Mouse (Mus musculus): ENCODE measurements at regions not wholly inside any gene's neighbourhood (a gene's known extent, or its start where the extent isn't known, plus 50 kb on each side); places are given as distances from the start of the nearest gene placed in this dataset.

DNA sequence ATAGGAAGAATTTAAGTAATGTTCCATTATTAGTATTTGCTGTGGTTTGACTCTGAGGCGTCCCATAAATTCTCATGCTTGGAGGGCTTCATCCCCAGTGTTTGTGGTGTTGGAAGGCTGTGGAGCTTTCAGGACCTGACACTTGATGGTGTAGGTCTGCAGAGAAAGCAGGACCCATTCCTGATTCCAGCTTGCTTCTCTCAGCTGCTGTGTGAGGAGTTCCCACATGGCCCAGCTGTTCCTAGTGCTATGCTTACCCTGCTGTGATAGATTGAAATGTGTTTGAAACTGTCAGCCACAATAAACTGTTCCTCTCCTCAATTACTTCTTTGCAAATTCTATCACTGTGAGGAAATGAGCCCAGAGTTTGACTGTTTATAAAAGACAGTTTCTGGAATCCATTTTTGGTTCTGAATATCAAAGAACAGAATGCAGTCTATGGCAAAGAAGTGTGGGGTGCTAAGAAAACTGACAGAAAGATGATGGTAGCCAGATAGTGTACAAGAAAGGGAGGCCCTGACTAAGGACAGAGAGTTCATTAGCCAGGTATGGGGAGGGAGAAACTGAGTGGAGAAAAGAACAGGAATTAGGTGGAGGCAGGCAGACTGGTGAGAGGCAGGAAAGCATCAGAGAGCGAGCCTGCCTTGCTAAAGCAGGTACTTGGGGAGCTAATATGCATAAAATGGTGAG is 283.2 kb upstream of the Celf2 start:
- Histone ChIP-seq H3K4me1 (ENCODE audit: control insufficient read depth, insufficient read depth, low read length) (no peaks in the 10 kb centered on the region), H3K9me3 (ENCODE audit: control insufficient read depth, low read length) (no peaks in the 10 kb centered on the region), H3K27ac (replicated peaks; ENCODE audit: low read depth, low read length) (no peak overlapping the region), H3K27me3 (ENCODE audit: control insufficient read depth, insufficient read depth, low read length) (no peaks in the 10 kb centered on the region), H3K4me2 (replicated peaks; ENCODE audit: low read depth, low read length, severe bottlenecking) (no peak overlapping the region), H3K9ac (ENCODE audit: low read depth, low read length, severe bottlenecking) (no peak overlapping the region), H3K4me3 (replicated peaks; ENCODE audit: low read length) (no peak overlapping the region), H3K36me3 (ENCODE audit: control insufficient read depth, insufficient read depth, low read length) (no peaks in the 10 kb centered on the region)
- DNase-seq (ENCODE audit: low spot score) = no peak
- 78% methylated on average over 2 of the region's 2 CpGs for WGBS
- ATAC-seq (ENCODE audit: low FRiP score, low read depth) = no peak
- TF ChIP-seq POLR2A (IDR thresholded peaks at IDR 0.05; ENCODE audit: borderline replicate concordance, extremely low read depth, insufficient read depth, insufficient read length) = no peak

DNA sequence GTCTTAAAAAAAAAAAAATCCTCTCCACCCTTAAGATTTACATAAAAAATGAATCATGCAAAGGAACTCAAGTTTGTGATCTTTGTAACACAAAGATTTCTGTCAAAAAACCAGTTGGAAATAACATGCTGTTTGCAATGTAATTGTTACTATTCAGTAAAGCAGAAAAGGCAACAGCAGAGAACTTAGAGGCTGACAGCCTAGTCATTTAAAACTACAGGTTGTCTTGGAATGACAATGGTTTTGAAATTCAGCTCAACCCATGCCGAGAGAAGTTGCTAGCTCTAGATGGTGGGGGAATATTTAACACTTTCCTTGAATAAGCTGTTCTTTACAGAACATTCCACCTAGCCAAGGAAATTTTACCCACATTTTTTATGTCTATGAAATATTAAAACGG is 269.2 kb upstream of the Celf2 start:
- H3K36me3 ChIP-seq (ENCODE audit: control insufficient read depth, insufficient read depth, low read length) = no peaks in the 10 kb centered on the region
- ATAC-seq (ENCODE audit: low FRiP score, low read depth) = no peak
- H3K27me3 ChIP-seq (ENCODE audit: control insufficient read depth, insufficient read depth, low read length) = no peaks in the 10 kb centered on the region
- H3K4me1 ChIP-seq (ENCODE audit: control insufficient read depth, insufficient read depth, low read length) = no peaks in the 10 kb centered on the region
- H3K27ac ChIP-seq (replicated peaks; ENCODE audit: low read depth, low read length) = no peak overlapping the region
- H3K9ac ChIP-seq (ENCODE audit: low read depth, low read length, severe bottlenecking) = no peak overlapping the region
- DNase-seq (ENCODE audit: low spot score) = no peak
- no peak overlapping the region for H3K4me3 ChIP-seq (replicated peaks; ENCODE audit: low read length)
- H3K4me2 ChIP-seq (replicated peaks; ENCODE audit: low read depth, low read length, severe bottlenecking) = no peak overlapping the region
- no peaks in the 10 kb centered on the region for H3K9me3 ChIP-seq (ENCODE audit: control insufficient read depth, low read length)
- no peak for TF ChIP-seq POLR2A (IDR thresholded peaks at IDR 0.05; ENCODE audit: borderline replicate concordance, extremely low read depth, insufficient read depth, insufficient read length)
- 56% methylated on average over 2 of the region's 2 CpGs for WGBS

- no peak overlapping the region for H3K4me3 ChIP-seq (replicated peaks; ENCODE audit: low read length)
- ATAC-seq (ENCODE audit: low FRiP score, low read depth) (no peak), DNase-seq (ENCODE audit: low spot score) (no peak)
- WGBS = 61% methylated on average over 8 of the region's 8 CpGs
- no peak overlapping the region for H3K27ac ChIP-seq (replicated peaks; ENCODE audit: low read depth, low read length)
- H3K9me3 ChIP-seq (ENCODE audit: control insufficient read depth, low read length) = no peaks in the 10 kb centered on the region
- H3K36me3 ChIP-seq (ENCODE audit: control insufficient read depth, insufficient read depth, low read length) = no peaks in the 10 kb centered on the region
- no peaks in the 10 kb centered on the region for H3K4me1 ChIP-seq (ENCODE audit: control insufficient read depth, insufficient read depth, low read length)
- no peaks in the 10 kb centered on the region for H3K27me3 ChIP-seq (ENCODE audit: control insufficient read depth, insufficient read depth, low read length)
- no peak for TF ChIP-seq POLR2A (IDR thresholded peaks at IDR 0.05; ENCODE audit: borderline replicate concordance, extremely low read depth, insufficient read depth, insufficient read length)
- no peak overlapping the region for H3K9ac ChIP-seq (ENCODE audit: low read depth, low read length, severe bottlenecking)
- no peak overlapping the region for H3K4me2 ChIP-seq (replicated peaks; ENCODE audit: low read depth, low read length, severe bottlenecking)
Observed at GRCm38 (mm10) chr2:7734097-7734730, 224.9 kb upstream of the Celf2 start.

DNA sequence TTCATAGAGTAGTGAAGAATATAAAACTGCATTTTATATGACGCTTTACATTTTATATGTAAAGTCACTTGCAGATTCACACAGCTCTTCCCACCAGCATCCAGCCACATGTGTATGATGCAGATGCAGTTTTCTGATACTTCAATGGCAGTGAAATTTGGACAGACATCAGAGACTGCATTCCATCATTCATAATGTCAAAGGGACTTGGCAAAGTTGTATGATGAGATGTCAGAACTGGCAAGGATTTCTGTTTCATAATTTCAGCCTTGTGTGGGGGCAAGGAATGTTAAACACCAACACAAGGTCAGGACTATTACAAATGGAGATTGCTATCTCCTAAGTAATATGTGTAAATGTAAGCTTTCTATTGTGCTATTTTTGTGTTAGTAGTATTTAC is 221.6 kb upstream of the Celf2 start:
- peak; percentile 9 for DNase-seq (ENCODE audit: low spot score)
- Histone ChIP-seq H3K9ac (ENCODE audit: low read depth, low read length, severe bottlenecking) (no peak overlapping the region), H3K9me3 (ENCODE audit: control insufficient read depth, low read length) (no peaks in the 10 kb centered on the region), H3K27ac (replicated peaks; ENCODE audit: low read depth, low read length) (no peak overlapping the region), H3K4me3 (replicated peaks; ENCODE audit: low read length) (no peak overlapping the region), H3K36me3 (ENCODE audit: control insufficient read depth, insufficient read depth, low read length) (no peaks in the 10 kb centered on the region), H3K27me3 (ENCODE audit: control insufficient read depth, insufficient read depth, low read length) (no peaks in the 10 kb centered on the region), H3K4me2 (replicated peaks; ENCODE audit: low read depth, low read length, severe bottlenecking) (no peak overlapping the region), H3K4me1 (ENCODE audit: control insufficient read depth, insufficient read depth, low read length) (no peaks in the 10 kb centered on the region)
- no peak for TF ChIP-seq POLR2A (IDR thresholded peaks at IDR 0.05; ENCODE audit: borderline replicate concordance, extremely low read depth, insufficient read depth, insufficient read length)
- 72% methylated on average over 1 of the region's 1 CpGs for WGBS
- ATAC-seq (ENCODE audit: low FRiP score, low read depth) = no peak

DNA sequence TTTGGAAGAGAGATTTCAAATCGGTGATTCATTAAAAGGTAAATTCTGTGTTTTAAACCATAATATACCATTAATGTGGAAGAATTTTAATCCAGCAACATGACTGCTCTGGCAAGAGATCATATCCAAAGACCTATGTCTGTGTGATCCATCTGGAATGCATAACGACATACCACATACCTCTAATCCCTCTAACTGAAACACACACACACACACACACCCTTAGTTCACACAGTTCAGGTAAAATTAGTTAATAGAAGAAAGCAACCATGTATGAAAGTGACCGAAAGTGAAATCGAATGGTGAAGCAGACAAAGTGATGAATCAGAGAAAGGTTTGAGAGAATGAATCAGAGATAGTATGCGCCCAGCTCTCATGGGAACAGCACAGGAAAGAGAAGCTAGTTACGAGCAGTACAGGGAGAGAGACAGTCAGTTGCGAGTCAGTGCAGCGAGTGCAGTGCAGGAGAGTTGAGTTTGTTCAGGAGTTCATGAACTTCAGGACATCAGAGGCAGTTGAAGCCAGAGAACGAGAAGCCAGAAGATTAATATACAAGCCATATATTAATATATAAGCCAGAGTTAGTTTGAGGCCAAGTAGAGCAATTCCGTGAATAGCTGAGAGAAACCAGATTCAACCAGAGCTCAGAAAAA is 213.0 kb upstream of the Celf2 start:
- H3K4me1 ChIP-seq (ENCODE audit: control insufficient read depth, insufficient read depth, low read length) = no peaks in the 10 kb centered on the region
- no peak overlapping the region for H3K9ac ChIP-seq (ENCODE audit: low read depth, low read length, severe bottlenecking)
- H3K36me3 ChIP-seq (ENCODE audit: control insufficient read depth, insufficient read depth, low read length) = no peaks in the 10 kb centered on the region
- WGBS = 79% methylated on average over 10 of the region's 10 CpGs
- ATAC-seq (ENCODE audit: low FRiP score, low read depth) = no peak
- no peak for DNase-seq (ENCODE audit: low spot score)
- no peak overlapping the region for H3K27ac ChIP-seq (replicated peaks; ENCODE audit: low read depth, low read length)
- H3K9me3 ChIP-seq (ENCODE audit: control insufficient read depth, low read length) = no peaks in the 10 kb centered on the region
- H3K27me3 ChIP-seq (ENCODE audit: control insufficient read depth, insufficient read depth, low read length) = no peaks in the 10 kb centered on the region
- H3K4me3 ChIP-seq (replicated peaks; ENCODE audit: low read length) = no peak overlapping the region
- TF ChIP-seq POLR2A (IDR thresholded peaks at IDR 0.05; ENCODE audit: borderline replicate concordance, extremely low read depth, insufficient read depth, insufficient read length) = no peak
- H3K4me2 ChIP-seq (replicated peaks; ENCODE audit: low read depth, low read length, severe bottlenecking) = no peak overlapping the region
